Mouse (Mus musculus) forebrain, embryonic 10.5 days (tissue): ENCODE measurements around the gene Ubd. TPM values are rescaled to one million over a fixed set of nuclear protein-coding genes. Genes with fewer than 3 reads are reported as not detected.
A peak's percentile ranks its signal among the peaks of the same experiment; 100 is the strongest.

Experiments used
- DNase-seq: peaks from one replicate; pipeline ENCODE4 v3.0.0-alpha.2; 2017; ENCODE audit warnings: low spot score; ENCODE audit errors: extremely low spot score
- H3K27ac ChIP-seq: fragments of 300-500 bp; sonication (generic); 2 replicates; pipeline ENCODE4 v1.5.1; 2016; ENCODE audit warnings: mild to moderate bottlenecking
- H3K27me3 ChIP-seq: fragments of 300-500 bp; sonication (generic); 2 replicates; pipeline ENCODE4 v1.6.1; 2016; ENCODE audit warnings: mild to moderate bottlenecking; ENCODE audit not compliant: poor library complexity, severe bottlenecking
- H3K36me3 ChIP-seq: fragments of 300-500 bp; sonication (generic); replicated peaks from 2 replicates; pipeline ENCODE4 v1.6.1; 2016; ENCODE audit warnings: mild to moderate bottlenecking, moderate library complexity
- H3K4me1 ChIP-seq: fragments of 300-500 bp; sonication (generic); 2 replicates; pipeline ENCODE4 v1.6.1; 2016
- H3K4me3 ChIP-seq: fragments of 300-500 bp; sonication (generic); 2 replicates; pipeline ENCODE4 v1.5.1; 2016; ENCODE audit warnings: mild to moderate bottlenecking, moderate library complexity
- H3K9me3 ChIP-seq: fragments of 300-500 bp; sonication (generic); 2 replicates; pipeline ENCODE4 v1.6.1; 2016; ENCODE audit warnings: mild to moderate bottlenecking, moderate library complexity
- WGBS: fragments of 180-500 bp; shearing (Covaris S2); methylation state at CpG from one replicate; pipeline ENCODE4 v1.1.7; 2016; 5-methylcytosine and 5-hydroxymethylcytosine counted together
- polyA plus RNA-seq: library from polyadenylated mRNA; unstranded; fragments of >200 nt; fragmentation: Nextera tagmentation; extraction: Ambion mirVana; gene quantifications from 2 replicates; pipeline ENCODE4 v1.2.1, GENCODE M21; 2016

Ubd gene
- not detected in 2 replicates for polyA plus RNA-seq

DNA sequence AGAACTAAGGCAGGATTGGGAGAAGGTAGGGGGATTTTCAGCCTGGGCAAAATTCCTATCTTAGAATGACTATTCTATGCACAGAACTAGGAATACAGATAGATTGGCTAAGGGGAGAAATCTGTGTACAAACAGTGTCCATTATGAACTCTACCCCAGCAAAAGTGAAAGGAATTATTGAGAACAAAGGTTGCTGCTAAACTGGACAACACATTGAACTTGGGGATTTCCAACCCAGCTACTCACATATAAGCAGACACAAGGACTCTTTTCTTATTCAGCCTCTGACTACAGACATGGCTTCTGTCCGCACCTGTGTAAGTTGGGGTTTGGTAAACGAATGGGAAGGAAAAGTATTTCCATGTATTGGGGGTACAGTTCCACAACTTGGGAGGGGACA, at the start of gene Ubd:
TSS of gene Ubd (plus strand) at position 237 of the 400 bp plus-strand sequence.
- Histone ChIP-seq H3K27ac (no peak within 1 kb of the TSS), H3K36me3 (no peaks in the 10 kb centered on the region), H3K27me3 (peaks cover 41% of the 10 kb centered on the region), H3K9me3 (no peaks in the 10 kb centered on the region), H3K4me3 (no peak within 1 kb of the TSS), H3K4me1 (peaks cover 11% of the 10 kb centered on the region)
- 86% methylated on average over 2 of the region's 2 CpGs for WGBS
- no peak for DNase-seq

DNA sequence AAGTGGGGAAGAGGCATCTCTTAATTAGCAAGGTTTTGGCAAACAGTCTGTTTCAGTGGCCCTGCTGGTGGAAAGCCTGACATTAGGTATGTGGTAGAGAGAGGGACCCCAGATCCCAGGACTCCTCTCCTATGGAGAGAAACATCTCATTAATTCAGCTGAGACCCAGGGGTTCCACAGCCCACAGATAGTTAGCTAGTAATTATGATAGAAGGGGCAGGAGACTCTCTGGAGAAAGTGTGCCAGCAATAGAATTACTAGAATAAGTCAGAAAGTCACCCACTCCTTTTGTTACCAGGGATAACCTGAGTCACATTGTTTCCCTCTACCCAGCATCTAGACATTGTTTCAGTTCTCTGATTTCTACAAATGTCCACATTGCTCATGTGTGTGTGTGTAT, 32.3 kb upstream of the Ubd start, which contains the start of gene Olfr93:
TSS of gene Olfr93 (minus strand) at position 101 of the 400 bp plus-strand sequence.
- no peaks in the 10 kb centered on the region for H3K9me3 ChIP-seq
- H3K4me1 ChIP-seq: no peaks in the 10 kb centered on the region
- no peak within 1 kb of the TSS for H3K4me3 ChIP-seq
- H3K27ac ChIP-seq: no peak within 1 kb of the TSS
- no peaks in the 10 kb centered on the region for H3K36me3 ChIP-seq
- no peaks in the 10 kb centered on the region for H3K27me3 ChIP-seq
- no peak for DNase-seq

DNA sequence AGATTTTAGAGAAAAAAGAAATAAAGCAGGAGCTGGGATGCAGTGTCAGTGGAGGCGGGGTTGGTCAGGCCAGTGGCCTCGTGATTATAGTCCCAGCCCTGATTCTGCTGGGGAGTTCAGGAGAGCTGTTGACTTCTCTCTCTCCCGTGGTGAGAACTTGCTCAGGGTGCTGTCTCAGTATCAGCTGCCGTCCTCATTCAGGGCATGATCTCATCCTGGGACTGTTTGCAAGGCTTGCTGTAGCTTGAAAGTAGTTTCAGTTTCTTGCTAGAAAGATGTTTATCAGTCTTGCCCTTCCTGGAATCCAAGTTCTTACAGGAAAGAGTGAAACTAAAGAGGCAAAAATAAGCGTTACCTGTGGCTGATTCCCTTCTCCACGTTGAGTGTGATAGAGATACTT, 8.2 kb upstream of the Ubd start:
- Histone ChIP-seq H3K4me1 (no peaks in the 10 kb centered on the region), H3K36me3 (no peaks in the 10 kb centered on the region), H3K4me3 (no peak overlapping the region), H3K27ac (no peak overlapping the region), H3K9me3 (no peaks in the 10 kb centered on the region), H3K27me3 (no peaks in the 10 kb centered on the region)
- no peak for DNase-seq
- WGBS: 64% methylated on average over 6 of the region's 6 CpGs

DNA sequence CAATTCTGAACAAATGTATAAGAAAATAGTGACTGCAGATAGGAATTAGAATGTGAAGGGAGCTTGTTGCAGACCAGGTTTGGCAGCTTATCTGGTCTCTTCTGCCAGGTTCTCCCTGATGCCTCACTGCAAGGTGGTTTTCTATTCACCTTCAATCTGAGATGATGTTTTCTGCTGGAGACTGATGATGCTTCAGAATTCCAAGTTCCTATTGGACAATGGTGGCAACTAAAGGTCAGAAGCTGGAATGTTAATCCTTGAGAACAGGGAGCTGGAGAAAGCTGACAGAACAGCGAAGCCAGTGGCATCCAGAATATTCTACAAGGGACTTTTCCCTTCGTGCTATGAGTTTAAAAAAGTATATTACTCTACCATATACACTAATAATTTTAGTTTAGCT, 3.0 kb upstream of the Ubd start:
- 31% methylated on average over 2 of the region's 2 CpGs for WGBS
- Histone ChIP-seq H3K4me1 (no peaks in the 10 kb centered on the region), H3K9me3 (no peaks in the 10 kb centered on the region), H3K4me3 (no peak overlapping the region), H3K27ac (no peak overlapping the region), H3K36me3 (no peaks in the 10 kb centered on the region), H3K27me3 (peaks cover 11% of the 10 kb centered on the region)
- no peak for DNase-seq

DNA sequence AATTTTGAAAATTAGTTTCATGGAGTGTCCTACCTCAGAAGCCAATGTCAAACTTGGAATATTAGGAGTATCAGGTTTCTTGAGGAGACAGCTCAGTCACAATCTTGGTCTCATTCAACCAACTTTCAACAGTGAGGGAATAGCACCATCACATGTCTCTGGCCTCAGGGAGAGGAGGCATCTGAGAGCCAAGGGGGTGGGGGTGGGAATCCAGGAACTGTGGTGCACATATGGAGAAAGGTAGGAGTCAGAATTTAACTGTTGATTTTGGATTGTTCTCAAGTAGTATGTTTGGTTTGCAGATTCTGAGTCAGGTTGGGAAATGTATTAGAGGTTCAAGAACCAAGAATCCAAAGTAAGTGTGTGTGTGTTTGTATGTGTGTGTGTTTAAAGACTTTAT, 660 bp upstream of the Ubd start:
- no peak for DNase-seq
- Histone ChIP-seq H3K27me3 (peaks cover 34% of the 10 kb centered on the region), H3K4me3 (no peak overlapping the region), H3K36me3 (no peaks in the 10 kb centered on the region), H3K9me3 (no peaks in the 10 kb centered on the region), H3K4me1 (peaks cover 11% of the 10 kb centered on the region), H3K27ac (no peak overlapping the region)

- Histone ChIP-seq H3K4me1 (peaks cover 11% of the 10 kb centered on the region), H3K4me3 (no peak overlapping the region), H3K27me3 (peaks cover 49% of the 10 kb centered on the region), H3K27ac (no peak overlapping the region), H3K36me3 (no peaks in the 10 kb centered on the region), H3K9me3 (no peaks in the 10 kb centered on the region)
- WGBS: 96% methylated on average over 5 of the region's 5 CpGs
- DNase-seq: no peak
These were observed 1.1 kb downstream of the Ubd start for GRCm38 (mm10) chr17:37194782-37195181.

GRCm38 (mm10) chr17:37196845-37197724, 3.4 kb downstream of the Ubd start:
- peak overlapping the region; percentile 64 for H3K27ac ChIP-seq
- no peaks in the 10 kb centered on the region for H3K36me3 ChIP-seq
- H3K27me3 ChIP-seq: peaks cover 54% of the 10 kb centered on the region
- under 1% methylated on average over 77 of the region's 77 CpGs for WGBS
- peak; percentile 69 for DNase-seq
- H3K4me1 ChIP-seq: peaks cover 11% of the 10 kb centered on the region
- H3K4me3 ChIP-seq: peak overlapping the region; percentile 65
- H3K9me3 ChIP-seq: no peaks in the 10 kb centered on the region

- Histone ChIP-seq H3K36me3 (no peaks in the 10 kb centered on the region), H3K9me3 (no peaks in the 10 kb centered on the region), H3K27ac (no peak within 1 kb of the TSS), H3K4me3 (no peak within 1 kb of the TSS), H3K4me1 (peaks cover 11% of the 10 kb centered on the region), H3K27me3 (peaks cover 41% of the 10 kb centered on the region)
- 78% methylated on average over 2 of the region's 2 CpGs for WGBS
- DNase-seq: no peak
These were observed 7.2 kb downstream of the Ubd start, which contains the start of gene Olfr94 for GRCm38 (mm10) chr17:37200894-37201293. Gene Olfr94 (minus strand): TSS chr17:37200994.

DNA sequence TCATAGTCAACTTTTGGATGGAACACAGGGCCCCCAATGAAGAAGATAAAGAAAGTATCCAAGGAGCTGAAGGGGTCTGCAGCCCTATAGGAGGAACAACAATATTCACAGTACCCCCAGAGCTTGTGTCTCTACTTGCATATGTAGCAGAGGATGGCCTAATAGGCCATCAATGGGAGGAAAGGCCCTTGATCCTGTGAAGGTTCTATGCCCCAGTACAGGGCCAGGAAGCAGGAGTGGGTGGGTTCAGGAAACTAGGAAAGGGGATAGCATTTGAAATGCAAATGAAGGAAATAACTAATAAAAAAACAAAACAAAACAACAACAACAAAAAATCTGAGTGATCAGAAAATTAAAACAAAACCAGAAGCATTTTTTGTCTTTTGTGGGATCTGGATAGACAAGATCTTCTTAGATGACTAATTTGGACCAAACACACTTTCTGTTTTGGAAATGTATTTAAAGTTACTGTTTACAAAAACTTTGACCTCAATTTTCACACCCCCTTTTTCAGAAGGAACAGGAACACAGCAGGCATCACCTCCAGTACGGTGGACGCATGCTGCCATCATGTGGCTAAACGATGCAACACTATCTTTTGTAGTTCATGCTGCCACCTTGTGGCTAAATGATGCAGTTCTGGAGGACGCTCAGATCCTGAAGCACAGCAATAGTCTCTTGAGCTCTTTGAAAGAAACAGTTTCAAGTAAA, 9.7 kb downstream of the Ubd start:
- H3K4me1 ChIP-seq: no peaks in the 10 kb centered on the region
- H3K4me3 ChIP-seq: no peak overlapping the region
- H3K27ac ChIP-seq: no peak overlapping the region
- no peaks in the 10 kb centered on the region for H3K9me3 ChIP-seq
- peak; percentile 75 for DNase-seq
- WGBS: 2% methylated on average over 4 of the region's 4 CpGs
- H3K27me3 ChIP-seq: peaks cover 17% of the 10 kb centered on the region
- H3K36me3 ChIP-seq: no peaks in the 10 kb centered on the region

DNA sequence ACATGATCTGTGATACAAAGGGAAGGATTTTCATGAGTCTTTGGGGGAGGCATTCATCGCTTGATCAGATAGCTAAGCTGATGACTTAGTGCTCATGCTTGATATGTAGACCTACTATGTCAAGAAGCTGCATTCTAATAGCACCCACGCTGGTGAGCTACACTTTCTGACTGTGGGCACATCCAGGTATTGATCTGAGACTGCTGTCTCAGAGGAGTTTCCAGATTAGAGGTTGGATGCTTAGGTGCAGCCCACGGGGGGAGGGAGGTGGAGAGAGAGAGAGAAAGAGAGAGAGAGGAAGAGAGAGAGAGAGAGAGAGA, 10.2 kb downstream of the Ubd start:
- Histone ChIP-seq H3K4me1 (no peaks in the 10 kb centered on the region), H3K36me3 (no peaks in the 10 kb centered on the region), H3K27me3 (peaks cover 11% of the 10 kb centered on the region), H3K27ac (no peak overlapping the region), H3K9me3 (no peaks in the 10 kb centered on the region), H3K4me3 (no peak overlapping the region)
- WGBS: 34% methylated on average over 3 of the region's 3 CpGs
- no peak for DNase-seq

- Histone ChIP-seq H3K27ac (0 out of 2 replicates have a peak overlapping the region, but pooled peaks have one; percentile 17), H3K4me1 (peaks cover 9% of the 10 kb centered on the region), H3K9me3 (no peaks in the 10 kb centered on the region), H3K36me3 (no peaks in the 10 kb centered on the region), H3K4me3 (peak overlapping the region; percentile 48), H3K27me3 (peaks cover 25% of the 10 kb centered on the region)
- DNase-seq: no peak
- whole genome bisulfite sequencing: 25% methylated on average over 40 of the region's 40 CpGs
These were observed 17.4 kb downstream of the Ubd start for GRCm38 (mm10) chr17:37210884-37211768.

DNA sequence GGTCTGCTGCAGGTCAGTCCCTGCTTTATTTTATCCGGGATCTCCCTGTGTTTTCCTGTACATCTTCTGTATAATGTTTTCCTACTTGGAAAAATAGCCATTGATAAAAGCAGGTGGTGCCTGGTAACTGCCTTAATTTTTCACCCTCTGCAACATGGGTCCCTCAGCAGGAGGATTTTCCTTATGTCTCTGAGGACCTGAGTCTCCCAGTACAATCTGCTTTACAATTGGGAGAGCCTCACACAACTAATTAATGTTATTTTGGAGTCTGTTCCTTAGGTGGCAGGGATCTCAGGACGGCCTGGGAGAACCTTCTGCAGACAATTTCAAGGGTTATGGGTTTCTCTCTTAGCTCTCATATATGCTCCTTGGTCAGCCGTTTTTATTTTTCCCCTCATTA, 19.3 kb downstream of the Ubd start, which contains the start of gene Olfr95:
TSS of gene Olfr95 (minus strand) at position 101 of the 400 bp plus-strand sequence.
- DNase-seq: no peak
- no peaks in the 10 kb centered on the region for H3K36me3 ChIP-seq
- 77% methylated on average over 3 of the region's 3 CpGs for WGBS
- H3K27me3 ChIP-seq: peaks cover 25% of the 10 kb centered on the region
- H3K4me3 ChIP-seq: no peak within 1 kb of the TSS
- H3K27ac ChIP-seq: no peak within 1 kb of the TSS
- peaks cover 12% of the 10 kb centered on the region; the same call in 1 of the 2 replicates for H3K9me3 ChIP-seq
- peaks cover 9% of the 10 kb centered on the region for H3K4me1 ChIP-seq
